Mouse (Mus musculus) ES-E14 (cell line): ENCODE results near the gene Sema4a. TPM values are rescaled to one million over a fixed set of nuclear protein-coding genes. Genes with fewer than 3 reads are reported as not detected.
A peak's percentile ranks its signal among the peaks of the same experiment; 100 is the strongest.

Experiments
- DNase-seq: peaks from one replicate; pipeline ENCODE4 v3.0.0-alpha.2; 2013; ENCODE audit warnings: low read depth, low spot score
- H3K27ac ChIP-seq: 2 replicates; pipeline ENCODE4 v1.5.1; 2012; ENCODE audit warnings: low read depth, mild to moderate bottlenecking, low read length, moderate library complexity, mixed read lengths; ENCODE audit not compliant: poor library complexity, insufficient read depth, severe bottlenecking
- H3K36me3 ChIP-seq: 2 replicates; pipeline ENCODE4 v1.6.1; 2012; ENCODE audit warnings: mild to moderate bottlenecking, low read length, moderate library complexity, mixed read lengths; ENCODE audit not compliant: control insufficient read depth, poor library complexity, insufficient read depth, severe bottlenecking
- H3K4me1 ChIP-seq, 2 experiments: fragments of 150-350 bp in 1 of 2; sonication (generic) in 1 of 2; 2 replicates each; pipeline ENCODE4 v1.6.1; 2012; ENCODE audit warnings: low read length in 2 of 2, mild to moderate bottlenecking in 1 of 2, mixed read lengths in 1 of 2; ENCODE audit not compliant: control insufficient read depth in 2 of 2, insufficient read depth in 2 of 2, poor library complexity in 1 of 2
- H3K4me3 ChIP-seq, 2 experiments: fragments of 150-350 bp in 1 of 2; sonication (generic) in 1 of 2; 2 replicates each; pipeline ENCODE4 v1.5.1; 2012; ENCODE audit warnings: low read length in 2 of 2, low read depth in 1 of 2, mild to moderate bottlenecking in 1 of 2, mixed read lengths in 1 of 2; ENCODE audit not compliant: insufficient read depth in 1 of 2, poor library complexity in 1 of 2, severe bottlenecking in 1 of 2
- H3K9ac ChIP-seq: 2 replicates; pipeline ENCODE4 v1.6.1; 2012; ENCODE audit warnings: low read depth, mild to moderate bottlenecking, low read length, mixed read lengths; ENCODE audit not compliant: poor library complexity, insufficient read depth, severe bottlenecking
- H3K9me3 ChIP-seq: fragments of 150-350 bp; sonication (generic); 2 replicates; pipeline ENCODE4 v1.6.1; 2012; ENCODE audit warnings: low read depth, mild to moderate bottlenecking, low read length; ENCODE audit not compliant: control insufficient read depth, insufficient read depth
- CHD2 ChIP-seq: IDR thresholded peaks from 2 replicates; pipeline ENCODE4 v1.6.1; 2014; ENCODE audit warnings: mild to moderate bottlenecking, low read depth, low read length, inconsistent platforms
- HCFC1 ChIP-seq: IDR thresholded peaks from 2 replicates; pipeline ENCODE4 v1.6.1; 2012; ENCODE audit warnings: low read length, inconsistent platforms, borderline replicate concordance; ENCODE audit not compliant: insufficient read depth
- MAFK ChIP-seq: IDR thresholded peaks from 2 replicates; pipeline ENCODE4 v1.6.1; 2014; ENCODE audit warnings: mild to moderate bottlenecking, low read depth, low read length, inconsistent platforms; ENCODE audit not compliant: insufficient read depth
- ZC3H11A ChIP-seq: IDR thresholded peaks from 2 replicates; pipeline ENCODE4 v1.6.1; 2012; ENCODE audit warnings: low read depth, mild to moderate bottlenecking, inconsistent platforms, low read length, borderline replicate concordance
- ZNF384 ChIP-seq: IDR thresholded peaks from 2 replicates; pipeline ENCODE4 v1.6.1; 2012; ENCODE audit warnings: low read depth, low read length, inconsistent platforms
- in situ Hi-C, 2 experiments: fragments of 600-800 bp; cut with MboI; formaldehyde crosslinking; loops; one replicate each; pipeline ENCODE4 v1.15.1; 2025; ENCODE audit warnings: low sequenced_read_pairs in 2 of 2, inconsistent platforms in 1 of 2; ENCODE audit not compliant: unreplicated experiment in 2 of 2
- total RNA-seq: library from RNA; depleted of rRNA; stranded (reverse); fragments of 300-350 nt; gene quantifications from 2 replicates; pipeline ENCODE4 v1.2.3, GENCODE M21; 2012

Sema4a gene
- total RNA-seq, 1 experiment = 8.8 TPM

DNA sequence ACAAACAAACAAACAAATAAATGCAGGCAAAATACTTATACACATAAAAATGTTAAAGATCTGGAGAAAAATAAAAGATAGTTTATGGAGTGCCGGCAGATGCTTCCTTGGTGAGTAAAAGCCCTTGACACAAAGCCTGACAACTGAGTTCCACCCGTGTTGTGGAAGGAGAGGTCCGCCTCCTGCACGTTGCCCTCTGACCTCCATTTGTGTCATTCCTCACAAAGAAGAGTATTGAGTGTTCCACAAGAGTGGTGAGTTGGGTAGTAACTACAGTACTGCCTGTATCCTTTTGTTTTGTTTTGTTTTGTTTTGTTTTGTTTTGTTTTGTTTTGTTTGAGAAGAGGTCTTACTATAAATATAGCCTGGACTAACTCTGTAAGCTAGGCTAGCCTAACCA is 38.6 kb upstream of the Sema4a start:
- in situ Hi-C loops = no loop called here

DNA sequence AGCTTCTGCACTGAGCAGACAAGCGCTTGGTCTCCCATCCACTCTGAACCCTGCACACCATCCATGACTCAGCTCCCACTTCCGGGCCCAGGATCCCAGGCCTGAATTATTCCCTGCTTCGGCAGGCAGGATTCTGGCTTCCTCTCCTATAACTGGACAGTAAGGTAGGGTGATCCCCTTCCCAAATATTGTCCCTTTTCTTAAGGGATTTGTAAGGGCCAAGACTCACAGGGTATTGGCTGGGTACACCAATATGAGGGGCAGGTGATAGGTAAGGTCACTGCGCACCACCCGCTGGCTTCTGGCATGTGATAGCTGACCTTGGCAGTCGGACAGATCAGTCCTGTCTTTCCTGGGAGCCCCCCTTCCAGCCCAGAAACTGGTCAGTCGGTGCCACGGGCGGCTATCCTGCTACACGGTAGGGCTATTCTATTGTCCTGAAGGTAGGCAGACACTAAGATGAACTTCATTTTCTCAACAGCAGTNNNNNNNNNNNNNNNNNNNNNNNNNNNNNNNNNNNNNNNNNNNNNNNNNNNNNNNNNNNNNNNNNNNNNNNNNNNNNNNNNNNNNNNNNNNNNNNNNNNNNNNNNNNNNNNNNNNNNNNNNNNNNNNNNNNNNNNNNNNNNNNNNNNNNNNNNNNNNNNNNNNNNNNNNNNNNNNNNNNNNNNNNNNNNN is 34.9 kb upstream of the Sema4a start:
- in situ Hi-C loops = no loop called here
- no peak for DNase-seq
- Histone ChIP-seq H3K4me1 (peaks cover 7 to 8% of the 10 kb centered on the region in 2 experiments; a peak in 3 of 4 replicates), H3K27ac (no peak overlapping the region), H3K4me3 (no peak overlapping the region), H3K36me3 (no peaks in the 10 kb centered on the region), H3K9me3 (no peaks in the 10 kb centered on the region), H3K9ac (no peak overlapping the region)
- TF ChIP-seq ZC3H11A = no peak
- TF ChIP-seq MAFK = no peak
- no peak for TF ChIP-seq CHD2
- no peak for TF ChIP-seq ZNF384
- no peak for TF ChIP-seq HCFC1

More for the DNA sequence above, 38.6 kb upstream of the Sema4a start:
- DNase-seq = no peak
- TF ChIP-seq ZC3H11A (no peak), CHD2 (no peak), ZNF384 (no peak), MAFK (no peak), HCFC1 (no peak)
- Histone ChIP-seq H3K9me3 (no peaks in the 10 kb centered on the region), H3K4me1 (peaks cover 2 to 15% of the 10 kb centered on the region in 2 experiments; a peak in 3 of 4 replicates), H3K27ac (no peak overlapping the region), H3K36me3 (no peaks in the 10 kb centered on the region), H3K4me3 (no peak overlapping the region), H3K9ac (no peak overlapping the region)

DNA sequence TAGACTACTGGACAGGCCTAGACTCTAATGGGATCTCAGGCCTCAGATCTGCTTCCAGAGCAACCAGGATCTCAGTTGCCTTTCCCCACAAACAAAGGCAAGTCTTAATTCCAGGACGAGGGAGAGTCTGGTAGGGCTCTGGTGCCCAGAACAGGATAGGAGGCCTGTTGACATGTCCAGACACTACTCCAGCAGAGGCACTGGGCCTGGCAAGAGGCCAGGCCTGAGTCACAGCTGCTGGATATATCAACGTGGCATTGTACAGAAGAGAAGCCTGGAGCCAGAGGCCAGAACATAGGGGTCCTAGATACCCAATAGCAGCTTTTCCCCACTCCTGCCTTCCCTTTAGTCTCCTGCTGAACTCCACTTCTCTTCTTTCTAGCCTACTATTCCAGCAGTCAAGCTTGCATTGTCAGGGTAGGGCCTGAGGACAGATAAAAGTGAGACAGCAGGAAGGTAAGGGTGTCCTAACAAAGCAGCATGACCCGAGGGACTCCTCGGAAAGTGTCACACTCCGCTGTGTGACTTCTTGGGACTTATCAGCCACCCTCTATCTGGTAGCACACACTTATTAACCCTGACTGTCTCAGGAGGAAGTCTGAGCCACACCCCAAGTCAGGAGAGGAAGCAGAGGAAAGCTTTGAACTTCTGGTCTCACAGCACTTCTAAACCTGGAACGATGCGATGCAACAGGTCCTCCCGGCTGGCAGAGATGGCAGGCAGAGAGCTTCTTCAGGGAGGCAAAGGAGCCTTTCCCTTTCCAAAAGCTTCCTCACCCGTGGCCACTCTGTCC is 34.0 kb upstream of the Sema4a start:
- Histone ChIP-seq H3K36me3 (no peaks in the 10 kb centered on the region), H3K4me1 (peaks cover 7 to 11% of the 10 kb centered on the region in 2 experiments; a peak in 3 of 4 replicates), H3K4me3 (no peak overlapping the region), H3K9me3 (no peaks in the 10 kb centered on the region), H3K27ac (no peak overlapping the region), H3K9ac (no peak overlapping the region)
- TF ChIP-seq HCFC1 = no peak
- no peak for TF ChIP-seq ZNF384
- no peak for TF ChIP-seq MAFK
- TF ChIP-seq CHD2 = no peak
- no peak for TF ChIP-seq ZC3H11A
- in situ Hi-C loops = no loop called here
- no peak for DNase-seq

DNA sequence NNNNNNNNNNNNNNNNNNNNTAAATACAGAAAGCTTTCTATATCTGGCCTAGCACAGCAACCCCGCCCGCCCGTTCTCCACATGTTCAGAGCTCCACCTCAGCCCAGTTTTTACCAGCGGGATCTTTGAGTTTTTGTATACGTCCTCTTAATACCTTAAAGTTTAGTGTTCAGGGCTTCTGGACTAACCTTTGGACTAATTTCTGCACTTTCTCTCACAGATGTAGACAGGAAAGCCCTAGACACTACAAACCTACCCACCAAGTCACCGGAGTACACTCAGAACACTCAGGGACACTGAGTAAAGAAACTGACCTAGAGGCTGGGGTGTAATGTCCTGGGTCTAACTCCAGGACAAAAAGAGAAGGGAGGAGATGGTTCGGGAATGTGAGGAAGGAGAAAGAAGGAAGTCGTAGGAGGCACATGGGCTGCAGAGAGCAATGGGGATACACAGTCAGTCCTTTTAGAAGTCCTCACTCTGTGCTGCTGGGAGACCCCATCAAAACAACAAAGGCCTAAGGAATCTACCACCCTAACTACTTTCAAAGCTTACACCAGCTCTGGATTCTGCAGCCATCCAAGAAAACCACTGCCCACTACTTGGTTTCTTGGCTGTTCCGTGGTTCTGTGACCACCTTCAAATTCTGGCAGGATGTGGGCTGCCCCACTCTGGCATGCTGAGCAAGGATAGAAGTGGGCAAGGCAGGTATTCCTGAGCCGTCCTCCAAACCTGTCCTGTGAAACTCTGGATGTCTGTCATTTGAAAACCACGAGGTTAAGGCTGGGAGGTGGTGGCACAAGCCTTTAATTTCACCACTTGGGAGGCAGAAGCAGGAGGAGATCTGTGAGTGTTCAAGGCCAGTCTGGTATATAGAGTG is 33.0 kb upstream of the Sema4a start:
- H3K4me1 ChIP-seq = peaks cover 15 to 16% of the 10 kb centered on the region in 2 experiments; a peak in 3 of 4 replicates
- no peaks in the 10 kb centered on the region for H3K9me3 ChIP-seq
- H3K4me3 ChIP-seq = peak overlapping the region in 1 of 2 experiments; percentile 17; a peak in 2 of 4 replicates
- in situ Hi-C loops = no loop called here
- no peak overlapping the region; the same call in 1 of the 2 replicates for H3K9ac ChIP-seq
- H3K36me3 ChIP-seq = no peaks in the 10 kb centered on the region
- no peak for TF ChIP-seq HCFC1
- TF ChIP-seq ZC3H11A = no peak
- no peak for TF ChIP-seq MAFK
- no peak for TF ChIP-seq CHD2
- TF ChIP-seq ZNF384 = no peak
- no peak for DNase-seq
- H3K27ac ChIP-seq = peak overlapping the region; percentile 95; the same call in 1 of the 2 replicates
